Mouse (Mus musculus) CH12.LX (cell line): ENCODE measurements around the gene Rab21. TPM values are rescaled to one million over a fixed set of nuclear protein-coding genes. Genes with fewer than 3 reads are reported as not detected.
A peak's percentile ranks its signal among the peaks of the same experiment; 100 is the strongest.

Experiments
- DNase-seq: peaks from one replicate; pipeline ENCODE4 v3.0.0-alpha.2; 2013; ENCODE audit errors: extremely low read depth
- H3K27ac ChIP-seq: 2 replicates; pipeline ENCODE4 v1.5.1; 2012; ENCODE audit warnings: low read depth, mild to moderate bottlenecking, control low read depth, moderate library complexity; ENCODE audit not compliant: insufficient read depth
- H3K27me3 ChIP-seq: replicated peaks from 2 replicates; pipeline ENCODE3; 2012; ENCODE audit warnings: inconsistent platforms
- H3K36me3 ChIP-seq, 2 experiments: replicated peaks in 1 of 2; 2 replicates each; pipeline versions ENCODE3 to v1.6.1; 2012; ENCODE audit warnings: inconsistent platforms in 1 of 2, low read length in 1 of 2, mild to moderate bottlenecking in 1 of 2, mixed read lengths in 1 of 2, moderate library complexity in 1 of 2; ENCODE audit not compliant: control insufficient read depth in 1 of 2, insufficient read depth in 1 of 2
- H3K4me1 ChIP-seq, 2 experiments: 2 replicates each; pipeline ENCODE4 v1.6.1; 2012; ENCODE audit warnings: inconsistent platforms in 1 of 2, moderate library complexity in 1 of 2; ENCODE audit not compliant: insufficient read depth in 2 of 2, control insufficient read depth in 1 of 2
- H3K4me2 ChIP-seq: 2 replicates; pipeline ENCODE4 v1.6.1; 2012; ENCODE audit warnings: low read depth, mild to moderate bottlenecking, control low read depth; ENCODE audit not compliant: poor library complexity, insufficient read depth, severe bottlenecking
- H3K4me3 ChIP-seq, 3 experiments: fragments of 150-350 bp in 1 of 3; sonication (generic) in 1 of 3; replicated peaks in 1 of 3; 2 replicates each; pipeline versions ENCODE3 to v1.5.1; 2011 to 2012; ENCODE audit warnings: low read depth in 2 of 3, low read length in 2 of 3, mild to moderate bottlenecking in 2 of 3, moderate library complexity in 2 of 3, control low read depth in 1 of 3, improper control_type of control experiment in 1 of 3, inconsistent platforms in 1 of 3, mixed read lengths in 1 of 3; ENCODE audit not compliant: poor library complexity in 1 of 3
- H3K79me2 ChIP-seq: replicated peaks from 2 replicates; pipeline ENCODE4 v1.6.1; 2012; ENCODE audit warnings: mild to moderate bottlenecking, moderate library complexity; ENCODE audit not compliant: control insufficient read depth, poor library complexity, insufficient read depth, severe bottlenecking; ENCODE audit errors: extremely low read depth
- H3K9ac ChIP-seq: 2 replicates; pipeline ENCODE4 v1.6.1; 2012; ENCODE audit warnings: low read depth, mild to moderate bottlenecking, control low read depth, moderate library complexity; ENCODE audit not compliant: insufficient read depth
- H3K9me3 ChIP-seq: replicated peaks from 2 replicates; pipeline ENCODE3; 2012; ENCODE audit warnings: low read length, inconsistent platforms, mixed read lengths
- BHLHE40 ChIP-seq: IDR thresholded peaks from 2 replicates; pipeline ENCODE4 v1.6.1; 2011; ENCODE audit warnings: mild to moderate bottlenecking, low read depth, low read length, improper control_type of control experiment
- CHD1 ChIP-seq: IDR thresholded peaks from 2 replicates; pipeline ENCODE4 v1.6.1; 2012; ENCODE audit warnings: low read depth, low read length, improper control_type of control experiment, inconsistent platforms
- GABPA ChIP-seq: IDR thresholded peaks from 2 replicates; pipeline ENCODE4 v1.6.1; 2012; ENCODE audit warnings: low read depth, low read length, improper control_type of control experiment, inconsistent platforms; ENCODE audit not compliant: insufficient replicate concordance
- HCFC1 ChIP-seq: IDR thresholded peaks from 2 replicates; pipeline ENCODE4 v1.6.1; 2012; ENCODE audit warnings: low read depth, mild to moderate bottlenecking, inconsistent platforms, low read length, improper control_type of control experiment
- MAX ChIP-seq: IDR thresholded peaks from 2 replicates; pipeline ENCODE4 v1.6.1; 2011; ENCODE audit warnings: low read length, improper control_type of control experiment
- MEF2A ChIP-seq: IDR thresholded peaks from 2 replicates; pipeline ENCODE4 v1.6.1; 2014; ENCODE audit warnings: low read depth, mild to moderate bottlenecking, inconsistent platforms, low read length, improper control_type of control experiment, borderline replicate concordance
- MYC ChIP-seq: IDR thresholded peaks from 2 replicates; pipeline ENCODE4 v1.6.1; 2011; ENCODE audit warnings: low read depth, mild to moderate bottlenecking, improper control_type of control experiment, low read length
- NELFE ChIP-seq: IDR thresholded peaks from 2 replicates; pipeline ENCODE4 v1.6.1; 2011; ENCODE audit warnings: low read depth, low read length, improper control_type of control experiment
- PAX5 ChIP-seq: IDR thresholded peaks from 2 replicates; pipeline ENCODE4 v1.6.1; 2012; ENCODE audit warnings: low read length, inconsistent platforms, mixed read lengths
- POLR2AphosphoS2 ChIP-seq: IDR thresholded peaks from 2 replicates; pipeline ENCODE4 v1.6.1; 2011; ENCODE audit warnings: low read depth, low read length, improper control_type of control experiment
- SMC3 ChIP-seq: IDR thresholded peaks from 2 replicates; pipeline ENCODE4 v1.6.1; 2011; ENCODE audit warnings: low read depth, low read length, improper control_type of control experiment
- UBTF ChIP-seq: IDR thresholded peaks from 2 replicates; pipeline ENCODE4 v1.6.1; 2012; ENCODE audit warnings: low read depth, mild to moderate bottlenecking, inconsistent platforms, low read length, improper control_type of control experiment, moderate library complexity
- USF1 ChIP-seq: IDR thresholded peaks from 2 replicates; pipeline ENCODE4 v1.6.1; 2014; ENCODE audit warnings: low read depth, mild to moderate bottlenecking, inconsistent platforms, low read length, improper control_type of control experiment
- ZMIZ1 ChIP-seq: IDR thresholded peaks from 2 replicates; pipeline ENCODE4 v1.6.1; 2012; ENCODE audit warnings: low read depth, mild to moderate bottlenecking, inconsistent platforms, low read length, improper control_type of control experiment
- dilution Hi-C: fragments of 300-500 bp; cut with MboI; formaldehyde crosslinking; loops from 2 replicates; pipeline ENCODE4 v1.14.3; 2020; ENCODE audit warnings: low sequenced_read_pairs; ENCODE audit not compliant: extremely low pct_unique_long_range_greater_than_20kb, extremely low pct_ligation_motif_present
- in situ Hi-C: fragments of 300-500 bp; cut with MboI; formaldehyde crosslinking; loops from 3 replicates; pipeline ENCODE4 v1.14.3; 2019; ENCODE audit warnings: low sequenced_read_pairs, low pct_ligation_motif_present, low pct_unique_long_range_greater_than_20kb, mixed read lengths
- polyA plus RNA-seq: library from polyadenylated mRNA; unstranded; fragments of >175 nt; gene quantifications from 2 replicates; pipeline ENCODE4 v1.2.1, GENCODE M21; 2012; ENCODE audit warnings: low read depth; ENCODE audit not compliant: insufficient read length
- total RNA-seq, 2 experiments: library from RNA; depleted of rRNA; stranded (reverse); fragments of 300-350 nt in 1 of 2; fragments of >200 nt in 1 of 2; gene quantifications; 2 replicates each; pipeline ENCODE4 v1.2.3; 2012 to 2014

Rab21 gene
- total and polyA plus RNA-seq, 3 experiments = 55.6 to 58.4 (median 57.4) TPM

DNA sequence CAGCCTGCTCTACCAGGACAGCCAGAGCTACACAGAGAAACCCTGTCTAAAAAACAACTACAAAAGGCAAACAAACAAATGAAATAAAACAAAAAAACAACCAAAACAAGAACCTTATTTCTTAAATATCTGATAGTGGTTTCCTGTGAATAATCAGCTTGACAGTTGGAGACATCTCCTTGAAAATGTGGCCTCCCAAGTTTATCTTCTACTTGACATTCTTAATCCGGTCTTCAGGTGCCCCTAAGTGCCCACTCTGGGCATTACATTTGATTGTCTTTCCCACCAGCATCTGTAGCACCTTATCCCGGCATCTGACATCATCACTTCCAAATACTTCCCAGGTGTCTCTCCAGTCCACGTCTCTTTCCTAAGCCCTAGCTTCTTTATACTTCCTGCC, 61.9 kb downstream of the Rab21 start:
- Histone ChIP-seq H3K9ac (no peak overlapping the region), H3K4me3 (no peak overlapping the region), H3K9me3 (no peaks in the 10 kb centered on the region), H3K27ac (no peak overlapping the region), H3K36me3 (peaks cover 0 to 4% of the 10 kb centered on the region in 2 experiments), H3K27me3 (no peaks in the 10 kb centered on the region), H3K79me2 (peaks cover 19% of the 10 kb centered on the region), H3K4me1 (peaks cover 0 to 21% of the 10 kb centered on the region in 2 experiments; a peak in 2 of 4 replicates), H3K4me2 (no peak overlapping the region)
- dilution Hi-C loops = no loop called here
- DNase-seq = no peak
- in situ Hi-C loops = no loop called here
- TF ChIP-seq CHD1 (no peak), MAX (no peak), SMC3 (no peak), UBTF (no peak), HCFC1 (no peak), NELFE (no peak), BHLHE40 (no peak), MYC (no peak), USF1 (no peak), MEF2A (no peak), POLR2AphosphoS2 (no peak), GABPA (no peak), ZMIZ1 (no peak), PAX5 (no peak)

DNA sequence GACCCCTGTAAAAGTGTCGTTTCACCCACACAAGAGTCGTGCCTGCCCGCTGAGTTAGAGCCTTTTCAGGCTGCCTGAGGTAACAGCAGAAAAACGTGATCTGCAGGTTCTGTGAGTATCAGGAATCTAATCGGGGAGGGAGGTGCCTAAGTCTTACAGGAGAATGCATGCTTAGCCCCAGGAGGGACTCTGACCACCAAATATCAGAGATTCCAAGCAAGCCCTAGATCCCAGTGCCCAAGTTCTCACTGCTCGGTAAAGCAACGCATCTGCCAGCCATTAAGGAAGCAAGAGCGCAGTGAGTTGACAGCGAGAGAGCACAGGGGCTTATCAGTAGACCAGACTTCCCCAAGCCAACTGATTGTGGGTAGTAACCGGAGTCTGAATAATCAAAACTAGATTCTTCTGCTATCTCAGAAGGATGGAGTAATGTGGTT, 63.1 kb downstream of the Rab21 start:
- Histone ChIP-seq H3K4me2 (peak overlapping the region; percentile 45), H3K27ac (no peak overlapping the region), H3K9me3 (no peaks in the 10 kb centered on the region), H3K4me3 (no peak overlapping the region), H3K4me1 (peaks cover 0 to 33% of the 10 kb centered on the region in 2 experiments; a peak in 2 of 4 replicates), H3K79me2 (peaks cover 29% of the 10 kb centered on the region), H3K36me3 (peaks cover 0 to 7% of the 10 kb centered on the region in 2 experiments), H3K27me3 (no peaks in the 10 kb centered on the region), H3K9ac (peak overlapping the region; percentile 28; the same call in 1 of the 2 replicates)
- 0 out of 2 replicates have a peak, but pooled peaks have one; percentile 49 for TF ChIP-seq BHLHE40
- no peak for TF ChIP-seq PAX5
- no peak for DNase-seq
- in situ Hi-C loops = no loop called here
- dilution Hi-C loops = no loop called here
